Mouse (Mus musculus) thymus, postnatal 4 days (tissue): ENCODE data around the gene Ddc.

Experiments used
- DNase-seq: peaks from one replicate; pipeline ENCODE4 v3.0.0; 2021

Gene Ddc

GRCm38 (mm10) chr11:11841590-11841989 lies 56.4 kb downstream of the Ddc start:
- no peak for DNase-seq

GRCm38 (mm10) chr11:11840746-11841145 lies 57.2 kb downstream of the Ddc start:
- no peak for DNase-seq

GRCm38 (mm10) chr11:11839874-11840273 lies 58.1 kb downstream of the Ddc start:
- no peak for DNase-seq

- DNase-seq = no peak
Measured at GRCm38 (mm10) chr11:11837384-11837783, 60.6 kb downstream of the Ddc start.

GRCm38 (mm10) chr11:11836713-11837370 lies 61.1 kb downstream of the Ddc start:
- DNase-seq = no peak

- DNase-seq = no peak
Measured at GRCm38 (mm10) chr11:11836262-11836661, 61.7 kb downstream of the Ddc start.

GRCm38 (mm10) chr11:11835791-11836190 lies 62.2 kb downstream of the Ddc start:
- no peak for DNase-seq

- DNase-seq = no peak
Measured at GRCm38 (mm10) chr11:11835361-11835760, 62.6 kb downstream of the Ddc start.

- DNase-seq = no peak
Measured at GRCm38 (mm10) chr11:11833100-11833499, 64.8 kb downstream of the Ddc start.

GRCm38 (mm10) chr11:11832755-11833084 lies 65.2 kb downstream of the Ddc start:
- no peak for DNase-seq

GRCm38 (mm10) chr11:11831940-11832754 lies 65.8 kb downstream of the Ddc start:
- no peak for DNase-seq

GRCm38 (mm10) chr11:11831526-11831925 lies 66.4 kb downstream of the Ddc start:
- no peak for DNase-seq

- DNase-seq = no peak
Measured at GRCm38 (mm10) chr11:11830884-11831495, 67.0 kb downstream of the Ddc start.

- DNase-seq = no peak
Measured at GRCm38 (mm10) chr11:11829161-11830000, 68.6 kb downstream of the Ddc start.

GRCm38 (mm10) chr11:11828761-11829160 lies 69.2 kb downstream of the Ddc start:
- no peak for DNase-seq

GRCm38 (mm10) chr11:11828251-11828650 lies 69.7 kb downstream of the Ddc start:
- DNase-seq = no peak

- no peak for DNase-seq
Measured at GRCm38 (mm10) chr11:11826475-11826874, 71.5 kb downstream of the Ddc start.

- no peak for DNase-seq
Measured at GRCm38 (mm10) chr11:11825670-11826069, 72.3 kb downstream of the Ddc start.

GRCm38 (mm10) chr11:11824970-11825635 lies 72.8 kb downstream of the Ddc start:
- no peak for DNase-seq

- DNase-seq = no peak
Measured at GRCm38 (mm10) chr11:11823980-11824911, 73.7 kb downstream of the Ddc start.
